Mouse (Mus musculus) spleen, embryonic (tissue): ENCODE measurements at regions not wholly inside any gene's neighbourhood (a gene's known extent, or its start where the extent isn't known, plus 50 kb on each side); places are given as distances from the start of the nearest gene placed in this dataset.

Experiments used
- CTCF ChIA-PET: fragments of 350-600 bp; sonication (Branson Sonifier 250); formaldehyde crosslinking; loops from one replicate; lab custom pipeline; 2022; lab: Charles Lee

- CTCF ChIA-PET, result no interaction called here
These were observed 1122.8 kb upstream of the Slc10a2 start for GRCm38 (mm10) chr8:6227901-6228300.

GRCm38 (mm10) chr8:6225194-6225593 lies 1120.0 kb upstream of the Slc10a2 start:
- CTCF ChIA-PET, result no interaction called here

- CTCF ChIA-PET, result no interaction called here
These were observed 1102.6 kb upstream of the Slc10a2 start for GRCm38 (mm10) chr8:6207617-6208349.

- CTCF ChIA-PET, result no interaction called here
These were observed 1099.0 kb upstream of the Slc10a2 start for GRCm38 (mm10) chr8:6204051-6204745.

GRCm38 (mm10) chr8:6191431-6191830 lies 1086.3 kb upstream of the Slc10a2 start:
- CTCF ChIA-PET, result no interaction called here

- CTCF ChIA-PET, result no interaction called here
These were observed 1083.3 kb upstream of the Slc10a2 start for GRCm38 (mm10) chr8:6188422-6188821.

GRCm38 (mm10) chr8:6186561-6186960 lies 1081.4 kb upstream of the Slc10a2 start:
- CTCF ChIA-PET, result no interaction called here

GRCm38 (mm10) chr8:6179602-6180001 lies 1074.5 kb upstream of the Slc10a2 start:
- CTCF ChIA-PET, result no interaction called here

- CTCF ChIA-PET, result no interaction called here
These were observed 1061.3 kb upstream of the Slc10a2 start for GRCm38 (mm10) chr8:6166433-6166832.

GRCm38 (mm10) chr8:6165230-6165629 lies 1060.1 kb upstream of the Slc10a2 start:
- CTCF ChIA-PET, result no interaction called here

GRCm38 (mm10) chr8:6164758-6165157 lies 1059.6 kb upstream of the Slc10a2 start:
- CTCF ChIA-PET, result no interaction called here

GRCm38 (mm10) chr8:6144588-6144987 lies 1039.4 kb upstream of the Slc10a2 start:
- CTCF ChIA-PET, result no interaction called here

GRCm38 (mm10) chr8:6140090-6140489 lies 1034.9 kb upstream of the Slc10a2 start:
- CTCF ChIA-PET, result no interaction called here

- CTCF ChIA-PET, result interaction anchor here (0.7 kb wide), 1 partner anchor 1002 kb away, joined by 3 read pairs; no protein-coding TSS in a partner anchor
These were observed 1034.0 kb upstream of the Slc10a2 start for GRCm38 (mm10) chr8:6139171-6139570.

- CTCF ChIA-PET, result no interaction called here
These were observed 1027.1 kb upstream of the Slc10a2 start for GRCm38 (mm10) chr8:6132243-6132751.

GRCm38 (mm10) chr8:6125265-6125664 lies 1020.1 kb upstream of the Slc10a2 start:
- CTCF ChIA-PET, result no interaction called here

- CTCF ChIA-PET, result interaction anchor here (0.8 kb wide), 1 partner anchor 17 kb away, joined by 3 read pairs; no protein-coding TSS in a partner anchor
These were observed 1014.4 kb upstream of the Slc10a2 start for GRCm38 (mm10) chr8:6119506-6119905.

GRCm38 (mm10) chr8:6111351-6111750 lies 1006.2 kb upstream of the Slc10a2 start:
- CTCF ChIA-PET, result no interaction called here

GRCm38 (mm10) chr8:6090028-6090427 lies 984.9 kb upstream of the Slc10a2 start:
- CTCF ChIA-PET, result no interaction called here

GRCm38 (mm10) chr8:6043939-6044577 lies 938.9 kb upstream of the Slc10a2 start:
- CTCF ChIA-PET, result no interaction called here

- CTCF ChIA-PET, result no interaction called here
These were observed 907.1 kb upstream of the Slc10a2 start for GRCm38 (mm10) chr8:6012206-6012605.

GRCm38 (mm10) chr8:6011182-6011581 lies 906.0 kb upstream of the Slc10a2 start:
- CTCF ChIA-PET, result no interaction called here
